Mouse (Mus musculus) lung, postnatal 0 days (tissue): ENCODE results near the gene Siva1.

ENCODE experiments used
- CTCF ChIP-seq: IDR thresholded peaks from 2 replicates; pipeline ENCODE4 v1.5.1; 2016; ENCODE audit warnings: antibody characterized with exemption, mild to moderate bottlenecking
- EP300 ChIP-seq: IDR thresholded peaks from 2 replicates; pipeline ENCODE4 v1.6.1; 2016; ENCODE audit warnings: antibody characterized with exemption, mild to moderate bottlenecking, control low read depth

DNA sequence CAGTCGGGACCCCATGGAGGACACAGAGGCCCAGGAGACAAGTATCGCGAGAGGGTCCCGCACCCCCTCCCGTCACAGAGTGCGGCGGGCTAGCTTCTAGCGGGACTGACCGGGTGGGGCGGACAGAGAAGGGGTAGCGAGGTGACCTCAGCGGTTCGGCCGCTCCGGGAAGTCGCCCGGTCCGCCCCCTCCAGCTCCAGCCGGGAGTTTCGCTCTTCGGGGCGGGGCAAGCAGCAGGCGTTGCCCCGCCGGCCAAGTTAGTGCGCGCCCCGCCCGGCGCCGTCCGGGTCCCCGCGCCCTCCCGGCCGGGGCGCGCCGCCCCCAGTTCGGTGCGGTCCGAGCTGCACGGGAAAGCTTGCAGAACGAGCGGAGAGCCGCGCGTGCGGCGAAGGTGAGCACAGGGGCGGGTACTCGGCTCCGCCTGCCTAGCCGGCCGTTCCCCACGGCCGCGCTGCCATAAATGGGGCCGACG, 34.1 kb downstream of the Siva1 start, which contains the start of gene Zbtb42:
- TF ChIP-seq CTCF (no peak), EP300 (no peak)
